Mouse (Mus musculus) limb, embryonic 14.5 days (tissue): Measurements from ENCODE around the gene Pcsk1n. TPM values are rescaled to one million over a fixed set of nuclear protein-coding genes. Genes with fewer than 3 reads are reported as not detected.
"Not testable (repeated sequence)": the region's sequence is repeated elsewhere in the genome, so short reads cannot be mapped to it uniquely, and the experiment has no call there.

Source experiments
- ATAC-seq: fragments of 200-750 bp; cut with Nextera tagmentation; 2 replicates; pipeline ENCODE4 v1.8.0; 2017; ENCODE audit warnings: low read depth, moderate number of reproducible peaks, moderate TSS enrichment; ENCODE audit not compliant: low FRiP score
- DNase-seq: peaks from one replicate; pipeline ENCODE4 v3.0.0-alpha.2; 2015; ENCODE audit warnings: low spot score
- H3K27ac ChIP-seq: fragments of 300-500 bp; sonication (generic); replicated peaks from 2 replicates; pipeline ENCODE4 v1.5.1; 2014; ENCODE audit warnings: low read depth, mild to moderate bottlenecking, low read length, moderate library complexity, mixed read lengths
- H3K27me3 ChIP-seq: fragments of 300-500 bp; sonication (generic); 2 replicates; pipeline ENCODE4 v1.6.1; 2014; ENCODE audit warnings: low read length, mixed read lengths; ENCODE audit not compliant: control insufficient read depth, insufficient read depth
- H3K36me3 ChIP-seq: fragments of 300-500 bp; sonication (generic); 2 replicates; pipeline ENCODE4 v1.6.1; 2014; ENCODE audit warnings: mild to moderate bottlenecking, low read length, moderate library complexity, mixed read lengths; ENCODE audit not compliant: control insufficient read depth, insufficient read depth
- H3K4me1 ChIP-seq: fragments of 300-500 bp; sonication (generic); 2 replicates; pipeline ENCODE4 v1.6.1; 2014; ENCODE audit warnings: antibody characterized with exemption, low read length, mixed read lengths; ENCODE audit not compliant: control insufficient read depth, insufficient read depth
- H3K4me2 ChIP-seq: fragments of 300-500 bp; sonication (generic); replicated peaks from 2 replicates; pipeline ENCODE4 v1.6.1; 2014; ENCODE audit warnings: low read depth, mild to moderate bottlenecking, low read length, moderate library complexity; ENCODE audit not compliant: severe bottlenecking
- H3K4me3 ChIP-seq: fragments of 300-500 bp; sonication (generic); replicated peaks from 2 replicates; pipeline ENCODE4 v1.5.1; 2014; ENCODE audit warnings: low read length
- H3K9ac ChIP-seq: fragments of 300-500 bp; sonication (generic); 2 replicates; pipeline ENCODE4 v1.6.1; 2014; ENCODE audit warnings: mild to moderate bottlenecking, low read depth, low read length, moderate library complexity; ENCODE audit not compliant: severe bottlenecking
- H3K9me3 ChIP-seq: fragments of 300-500 bp; sonication (generic); 2 replicates; pipeline ENCODE4 v1.6.1; 2016; ENCODE audit warnings: low read length; ENCODE audit not compliant: control insufficient read depth
- POLR2A ChIP-seq: fragments of 200-500 bp; IDR thresholded peaks from 2 replicates; pipeline ENCODE4 v1.8.0; 2012; ENCODE audit warnings: inconsistent platforms, mild to moderate bottlenecking, moderate library complexity, borderline replicate concordance; ENCODE audit not compliant: insufficient read depth, insufficient read length; ENCODE audit errors: extremely low read depth
- WGBS: fragments of 180-500 bp; shearing (Covaris S2); extraction: QIAGEN DNeasy Blood & Tissue Kit; methylation state at CpG from one replicate; pipeline ENCODE4 v1.1.7; 2014; 5-methylcytosine and 5-hydroxymethylcytosine counted together
- polyA plus RNA-seq, 2 experiments: library from polyadenylated mRNA; depleted of rRNA in 1 of 2; stranded (reverse) in 1 of 2; unstranded in 1 of 2; fragments of >200 nt; fragmentation: Nextera tagmentation in 1 of 2; extraction: Ambion mirVana in 1 of 2; gene quantifications; 2 replicates each; pipeline versions ENCODE4 v1.2.1 to v1.2.3; 2012 to 2014

Pcsk1n gene
- polyA plus RNA-seq, 2 experiments: 0.67 to 0.93 TPM

GRCm38 (mm10) chrX:7883841-7884567, 35.6 kb upstream of the Pcsk1n start, which contains the start of gene Slc35a2:
Gene Slc35a2 (plus strand): TSS chrX:7884028.
- DNase-seq (peak; percentile 84), ATAC-seq (peak; percentile 91)
- peak within 1 kb of the TSS; percentile 63 for H3K27ac ChIP-seq
- no peaks in the 10 kb centered on the region for H3K27me3 ChIP-seq
- TF ChIP-seq POLR2A: peak; percentile 44; the same call in 1 of the 2 replicates
- H3K4me3 ChIP-seq: peak within 1 kb of the TSS; percentile 53
- H3K36me3 ChIP-seq: no peaks in the 10 kb centered on the region
- H3K4me2 ChIP-seq: peak within 1 kb of the TSS; percentile 46
- no peaks in the 10 kb centered on the region for H3K9me3 ChIP-seq
- peak within 1 kb of the TSS; percentile 49 for H3K9ac ChIP-seq
- 20% methylated on average over 41 of the region's 49 CpGs for WGBS
- H3K4me1 ChIP-seq: no peaks in the 10 kb centered on the region

- 33% methylated on average over 13 of the region's 13 CpGs for WGBS
- H3K36me3 ChIP-seq: 0 out of 2 replicates have a peak, but pooled peaks cover 12% of the 10 kb centered on the region
- H3K9me3 ChIP-seq: no peaks in the 10 kb centered on the region
- no peak for DNase-seq
- H3K4me2 ChIP-seq: peak overlapping the region; percentile 53
- H3K9ac ChIP-seq: peak overlapping the region; percentile 44
- ATAC-seq: no peak
- peak overlapping the region; percentile 55 for H3K4me3 ChIP-seq
- H3K27ac ChIP-seq: no peak overlapping the region
- TF ChIP-seq POLR2A: no peak
- no peaks in the 10 kb centered on the region for H3K27me3 ChIP-seq
- no peaks in the 10 kb centered on the region; the same call in 1 of the 2 replicates for H3K4me1 ChIP-seq
Observed at GRCm38 (mm10) chrX:7898211-7898610, 21.4 kb upstream of the Pcsk1n start.

GRCm38 (mm10) chrX:7898880-7899874, 20.4 kb upstream of the Pcsk1n start, which contains the start of the genes Pqbp1 and Timm17b:
Gene Pqbp1 (minus strand): TSS chrX:7899269.
Gene Timm17b (plus strand): TSS chrX:7899357.
- H3K4me1 ChIP-seq: no peaks in the 10 kb centered on the region; the same call in 1 of the 2 replicates
- H3K4me2 ChIP-seq: peak within 1 kb of the TSS; percentile 53
- peak within 1 kb of the TSS; percentile 55 for H3K4me3 ChIP-seq
- no peaks in the 10 kb centered on the region for H3K9me3 ChIP-seq
- peak; percentile 93 for DNase-seq
- H3K36me3 ChIP-seq: 0 out of 2 replicates have a peak, but pooled peaks cover 9% of the 10 kb centered on the region
- H3K9ac ChIP-seq: peak within 1 kb of the TSS; percentile 64
- WGBS: 27% methylated on average over 62 of the region's 62 CpGs
- ATAC-seq: peak; percentile 97
- H3K27me3 ChIP-seq: no peaks in the 10 kb centered on the region
- H3K27ac ChIP-seq: peak within 1 kb of the TSS; percentile 76
- TF ChIP-seq POLR2A: 0 out of 2 replicates have a peak, but pooled peaks have one; percentile 17

GRCm38 (mm10) chrX:7904441-7904840, 15.2 kb upstream of the Pcsk1n start:
- DNase-seq (no peak), ATAC-seq (no peak)
- Histone ChIP-seq H3K36me3 (peaks cover 10% of the 10 kb centered on the region), H3K4me3 (no peak overlapping the region), H3K9me3 (no peaks in the 10 kb centered on the region), H3K4me2 (no peak overlapping the region), H3K9ac (no peak overlapping the region), H3K27ac (no peak overlapping the region), H3K4me1 (no peaks in the 10 kb centered on the region; the same call in 1 of the 2 replicates), H3K27me3 (no peaks in the 10 kb centered on the region)
- 84% methylated on average over 5 of the region's 5 CpGs for WGBS
- no peak for TF ChIP-seq POLR2A

- Histone ChIP-seq H3K27me3 (no peaks in the 10 kb centered on the region), H3K9ac (no peak within 1 kb of the TSS), H3K4me1 (no peaks in the 10 kb centered on the region), H3K4me2 (no peak within 1 kb of the TSS), H3K27ac (no peak within 1 kb of the TSS), H3K36me3 (peaks cover 10% of the 10 kb centered on the region), H3K4me3 (no peak within 1 kb of the TSS), H3K9me3 (no peaks in the 10 kb centered on the region)
- 87% methylated on average over 4 of the region's 5 CpGs for WGBS
- DNase-seq (no peak), ATAC-seq (no peak)
- no peak for TF ChIP-seq POLR2A
Observed at GRCm38 (mm10) chrX:7907735-7908134, 11.9 kb upstream of the Pcsk1n start, which contains the start of gene Gm10491. Gene Gm10491 (minus strand): TSS chrX:7907835.

- not testable (repeated sequence) for ATAC-seq, H3K27me3 ChIP-seq, H3K4me3 ChIP-seq, H3K4me2 ChIP-seq, H3K9me3 ChIP-seq, H3K4me1 ChIP-seq, H3K9ac ChIP-seq, H3K27ac ChIP-seq, DNase-seq
- peaks cover 10% of the 10 kb centered on the region for H3K36me3 ChIP-seq
- WGBS: 86% methylated on average over 4 of the region's 4 CpGs
Observed at GRCm38 (mm10) chrX:7909242-7909641, 10.4 kb upstream of the Pcsk1n start, which contains the start of gene Gm10490. Gene Gm10490 (plus strand): TSS chrX:7909542.
